Mouse (Mus musculus) left cerebral cortex, adult 11 months (tissue): ENCODE results near the gene Epsti1.

Experiments
- DNase-seq: peaks from one replicate; pipeline ENCODE4 v3.0.0; 2022; ENCODE audit warnings: low spot score

Gene Epsti1

GRCm38 (mm10) chr14:78015540-78016321, 111.7 kb downstream of the Epsti1 start:
- no peak for DNase-seq

GRCm38 (mm10) chr14:78016398-78016797, 112.4 kb downstream of the Epsti1 start:
- DNase-seq, result no peak

DNA sequence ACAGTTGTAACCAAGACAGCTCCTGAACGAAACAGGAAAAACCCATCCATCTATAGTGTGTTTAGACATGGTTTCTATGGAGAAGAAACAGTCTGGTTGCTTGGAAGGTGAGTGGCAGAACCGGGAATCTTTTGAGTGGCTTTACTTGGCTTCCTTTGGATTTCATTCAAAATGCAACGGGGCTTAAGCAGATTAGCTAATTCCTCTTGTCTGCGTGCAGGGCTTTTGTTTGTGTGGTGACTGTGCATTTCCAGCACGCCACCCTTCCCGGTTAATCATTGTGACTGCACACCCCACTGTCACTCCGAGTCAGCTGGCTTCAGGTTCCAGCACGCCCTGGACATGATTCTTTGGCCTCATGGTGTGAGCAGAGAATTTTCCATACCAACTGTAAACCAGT, 115.9 kb downstream of the Epsti1 start:
- DNase-seq, result no peak

GRCm38 (mm10) chr14:78038876-78039275, 134.8 kb downstream of the Epsti1 start:
- DNase-seq, result no peak

DNA sequence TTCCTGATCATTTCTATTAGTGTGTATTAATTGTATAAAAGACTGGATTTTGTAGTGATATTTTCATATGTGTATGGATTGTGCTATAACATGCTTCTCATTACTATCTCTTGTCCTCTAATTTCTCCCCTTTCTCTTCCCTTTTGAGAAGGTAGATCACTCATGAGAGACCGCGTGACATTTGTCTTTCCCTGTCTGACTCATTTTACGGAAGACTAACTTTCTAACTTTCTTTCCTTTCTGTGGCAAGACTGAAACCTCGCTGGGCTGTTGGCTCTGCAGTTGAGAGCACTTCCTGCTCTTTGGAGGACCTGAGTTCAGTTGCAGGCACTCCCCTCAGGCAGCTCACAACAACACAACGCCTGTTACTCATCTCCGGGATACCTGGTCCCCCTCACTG, 136.6 kb downstream of the Epsti1 start:
- DNase-seq, result no peak

DNA sequence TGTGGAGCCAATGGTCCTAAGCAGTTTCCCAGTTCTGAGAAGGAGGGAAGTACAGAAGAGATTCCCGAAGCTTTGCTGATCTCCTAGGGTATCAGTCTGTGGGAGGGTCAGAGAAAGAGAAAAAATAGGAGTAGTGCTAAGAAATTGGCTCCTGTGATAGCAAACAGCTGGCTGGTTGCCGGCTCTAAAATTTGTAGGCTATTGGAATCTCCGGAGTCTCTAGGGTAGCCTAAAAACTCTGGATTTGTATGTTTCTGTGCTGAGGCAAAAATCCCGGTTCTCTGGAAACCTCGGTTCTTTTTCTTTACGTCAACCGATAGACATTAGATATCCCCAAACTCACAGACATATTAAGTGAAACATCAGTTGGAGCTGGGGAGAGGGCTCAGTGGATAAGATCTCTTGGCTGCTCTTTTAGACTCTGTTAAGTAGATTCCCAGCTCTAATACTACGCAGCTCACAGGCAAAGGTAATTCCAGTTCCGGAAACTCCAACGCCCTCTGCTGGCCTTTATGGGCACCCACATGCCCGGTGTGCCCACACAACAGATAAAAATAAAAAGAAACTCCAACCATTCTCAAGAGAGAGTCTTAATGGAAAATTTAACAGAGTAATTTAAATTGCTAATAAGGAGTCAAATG, 138.0 kb downstream of the Epsti1 start:
- no peak for DNase-seq

DNA sequence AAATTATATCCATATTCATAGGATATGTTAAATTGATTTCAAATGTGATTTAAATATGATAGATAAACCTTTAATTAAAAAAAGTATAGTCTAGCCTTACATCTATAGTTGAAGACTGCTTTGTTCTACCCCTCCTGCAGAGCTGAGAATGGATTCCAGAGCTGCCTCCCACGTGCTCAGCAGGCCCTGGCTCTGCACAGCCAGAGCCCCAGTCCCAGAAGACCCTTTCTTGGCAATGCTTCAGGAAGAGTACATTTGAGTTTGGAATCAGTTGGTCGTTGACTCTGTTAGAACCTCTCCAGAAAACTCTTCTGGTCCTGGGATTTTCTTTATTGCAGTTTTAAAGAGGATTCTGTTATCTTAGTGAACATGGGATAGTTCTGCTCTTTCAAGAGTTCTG, 139.0 kb downstream of the Epsti1 start:
- no peak for DNase-seq

DNA sequence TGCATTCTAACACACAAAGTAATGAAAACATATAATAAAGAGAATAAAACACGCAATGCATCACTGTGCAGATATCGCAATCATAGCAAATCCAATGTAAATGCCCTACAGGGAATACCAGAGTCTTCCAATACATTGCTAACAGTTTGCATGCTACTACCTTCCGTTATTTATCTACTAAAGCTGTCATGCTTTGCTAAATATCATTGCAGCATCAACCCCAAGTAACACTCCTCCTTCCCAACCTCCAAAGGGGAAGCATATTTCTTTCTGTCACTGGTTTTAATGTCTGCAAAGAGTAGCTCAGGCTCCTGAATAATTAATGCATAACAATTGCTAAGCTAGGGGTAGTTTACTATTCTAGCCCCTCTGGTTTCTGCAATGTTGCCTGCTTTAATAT, 144.2 kb downstream of the Epsti1 start:
- no peak for DNase-seq

- no peak for DNase-seq
These were observed 144.6 kb downstream of the Epsti1 start for GRCm38 (mm10) chr14:78048674-78049073.
